Mouse (Mus musculus) A20 (cell line): ENCODE data around the gene Prss37.

ENCODE experiments used
- DNase-seq: peaks from one replicate; pipeline ENCODE4 v3.0.0-alpha.2; 2011; ENCODE audit warnings: low read depth, low spot score

Gene Prss37

GRCm38 (mm10) chr6:40519408-40519807, at the start of gene Prss37:
Gene Prss37 (minus strand): TSS chr6:40519508.
- DNase-seq, result no peak

- DNase-seq, result no peak
Measured at GRCm38 (mm10) chr6:40554950-40555349, 35.6 kb upstream of the Prss37 start, which contains the start of gene Olfr461. Gene Olfr461 (minus strand): TSS chr6:40555050.

GRCm38 (mm10) chr6:40544690-40545089, 25.4 kb upstream of the Prss37 start:
- no peak for DNase-seq

GRCm38 (mm10) chr6:40493229-40493628, 26.1 kb downstream of the Prss37 start, which contains the start of gene Tas2r108:
Gene Tas2r108 (plus strand): TSS chr6:40493529.
- no peak for DNase-seq

- DNase-seq, result no peak
Measured at GRCm38 (mm10) chr6:40490933-40491332, 28.4 kb downstream of the Prss37 start, which contains the start of gene Tas2r137. Gene Tas2r137 (plus strand): TSS chr6:40491233.

GRCm38 (mm10) chr6:40482318-40482717, 37.0 kb downstream of the Prss37 start:
- no peak for DNase-seq

- peak; percentile 44 for DNase-seq
Measured at GRCm38 (mm10) chr6:40479705-40480104, 39.6 kb downstream of the Prss37 start.

- peak; percentile 67 for DNase-seq
Measured at GRCm38 (mm10) chr6:40476132-40476531, 43.2 kb downstream of the Prss37 start.

GRCm38 (mm10) chr6:40471720-40472010, 47.6 kb downstream of the Prss37 start:
- no peak for DNase-seq

- DNase-seq, result peak; percentile 97
Measured at GRCm38 (mm10) chr6:40470916-40471719, 48.2 kb downstream of the Prss37 start, which contains the start of gene Ssbp1. Gene Ssbp1 (plus strand): TSS chr6:40471352.

GRCm38 (mm10) chr6:40465710-40466109, 53.6 kb downstream of the Prss37 start:
- peak; percentile 23 for DNase-seq
